Mouse (Mus musculus): Measurements from ENCODE around the gene Apba2. TPM values are rescaled to one million over a fixed set of nuclear protein-coding genes. Genes with fewer than 3 reads are reported as not detected.

Gene Apba2
- polyA plus RNA-seq, 1 experiment = 1.8 TPM

- no peak for TF ChIP-seq POLR2A (IDR thresholded peaks at IDR 0.05; ENCODE audit: borderline replicate concordance, extremely low read depth, low read depth, low read length)
- 0 out of 2 replicates have a peak, but pooled peaks have one; percentile 9 for TF ChIP-seq CTCF (IDR thresholded peaks at IDR 0.05; ENCODE audit: insufficient read depth, low read length)
- H3K4me3 ChIP-seq (replicated peaks; ENCODE audit: extremely low read depth, low read depth, low read length) = no peak overlapping the region
- WGBS = 64% methylated on average over 4 of the region's 4 CpGs
- no peak for DNase-seq
- H3K4me1 ChIP-seq (ENCODE audit: control insufficient read depth, insufficient read depth, low read length) = no peaks in the 10 kb centered on the region
Measured at GRCm38 (mm10) chr7:64610875-64611274, 109.4 kb downstream of the Apba2 start.

DNA sequence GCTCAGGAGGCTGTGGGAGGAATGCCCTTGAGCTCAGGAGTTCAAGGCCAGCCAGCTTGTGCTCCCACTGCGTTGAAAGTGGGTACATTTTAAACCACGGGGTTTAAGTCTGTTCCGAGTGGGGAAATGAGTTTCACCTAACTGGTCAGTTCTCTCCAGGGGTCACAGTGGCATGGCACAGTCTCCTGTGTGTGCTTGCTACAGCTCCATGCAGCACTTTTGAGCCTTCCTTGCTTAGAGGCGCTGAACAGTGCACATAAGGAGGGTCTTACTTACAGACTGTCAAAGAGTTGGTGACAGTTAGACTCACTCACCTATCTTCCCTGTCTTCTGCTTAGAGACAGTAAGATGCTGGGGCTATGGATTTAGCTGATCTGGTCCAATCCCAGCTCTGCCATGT, 117.8 kb downstream of the Apba2 start:
- TF ChIP-seq POLR2A (IDR thresholded peaks at IDR 0.05; ENCODE audit: borderline replicate concordance, extremely low read depth, low read depth, low read length) = no peak
- TF ChIP-seq CTCF (IDR thresholded peaks at IDR 0.05; ENCODE audit: insufficient read depth, low read length) = no peak
- Histone ChIP-seq H3K4me3 (replicated peaks; ENCODE audit: extremely low read depth, low read depth, low read length) (no peak overlapping the region), H3K4me1 (ENCODE audit: control insufficient read depth, insufficient read depth, low read length) (no peaks in the 10 kb centered on the region)
- DNase-seq = no peak
- 90% methylated on average over 4 of the region's 4 CpGs for WGBS

GRCm38 (mm10) chr7:64626494-64626893, 125.0 kb downstream of the Apba2 start:
- Histone ChIP-seq H3K4me3 (replicated peaks; ENCODE audit: extremely low read depth, low read depth, low read length) (no peak overlapping the region), H3K4me1 (ENCODE audit: control insufficient read depth, insufficient read depth, low read length) (no peaks in the 10 kb centered on the region)
- 51% methylated on average over 8 of the region's 8 CpGs for WGBS
- DNase-seq = no peak
- TF ChIP-seq POLR2A (IDR thresholded peaks at IDR 0.05; ENCODE audit: borderline replicate concordance, extremely low read depth, low read depth, low read length) (no peak), CTCF (IDR thresholded peaks at IDR 0.05; ENCODE audit: insufficient read depth, low read length) (no peak)

GRCm38 (mm10) chr7:64627972-64628655, 126.6 kb downstream of the Apba2 start:
- no peaks in the 10 kb centered on the region for H3K4me1 ChIP-seq (ENCODE audit: control insufficient read depth, insufficient read depth, low read length)
- H3K4me3 ChIP-seq (replicated peaks; ENCODE audit: extremely low read depth, low read depth, low read length) = no peak overlapping the region
- no peak for DNase-seq
- TF ChIP-seq CTCF (IDR thresholded peaks at IDR 0.05; ENCODE audit: insufficient read depth, low read length) (no peak), POLR2A (IDR thresholded peaks at IDR 0.05; ENCODE audit: borderline replicate concordance, extremely low read depth, low read depth, low read length) (no peak)
- 70% methylated on average over 8 of the region's 8 CpGs for whole genome bisulfite sequencing

GRCm38 (mm10) chr7:64630697-64631096, 129.2 kb downstream of the Apba2 start:
- 76% methylated on average over 6 of the region's 6 CpGs for WGBS
- no peak overlapping the region for H3K4me3 ChIP-seq (replicated peaks; ENCODE audit: extremely low read depth, low read depth, low read length)
- no peak for DNase-seq
- TF ChIP-seq POLR2A (IDR thresholded peaks at IDR 0.05; ENCODE audit: borderline replicate concordance, extremely low read depth, low read depth, low read length) (no peak), CTCF (IDR thresholded peaks at IDR 0.05; ENCODE audit: insufficient read depth, low read length) (no peak)
- no peaks in the 10 kb centered on the region for H3K4me1 ChIP-seq (ENCODE audit: control insufficient read depth, insufficient read depth, low read length)

DNA sequence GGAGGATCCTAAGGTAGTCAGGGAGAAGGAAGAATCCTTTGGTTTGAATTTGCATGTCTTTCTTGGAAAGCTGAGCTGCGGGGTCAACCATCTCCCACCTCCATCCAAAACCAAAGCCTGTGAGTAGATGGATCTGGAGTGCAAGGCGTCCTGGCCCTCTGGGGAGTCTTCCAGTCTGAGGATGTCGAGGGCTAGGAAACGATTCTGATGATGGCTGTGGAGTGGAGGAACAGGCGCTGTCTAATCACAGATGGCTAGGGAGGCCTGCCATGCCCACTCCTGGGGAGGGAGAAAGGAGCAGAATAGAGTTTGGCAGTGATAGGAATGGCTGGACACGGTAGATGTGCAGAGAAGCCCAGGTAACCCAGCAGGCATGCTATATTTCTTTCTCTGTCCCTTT, 129.6 kb downstream of the Apba2 start:
- WGBS = 77% methylated on average over 6 of the region's 6 CpGs
- DNase-seq = no peak
- no peak for TF ChIP-seq POLR2A (IDR thresholded peaks at IDR 0.05; ENCODE audit: borderline replicate concordance, extremely low read depth, low read depth, low read length)
- TF ChIP-seq CTCF (IDR thresholded peaks at IDR 0.05; ENCODE audit: insufficient read depth, low read length) = no peak
- Histone ChIP-seq H3K4me3 (replicated peaks; ENCODE audit: extremely low read depth, low read depth, low read length) (no peak overlapping the region), H3K4me1 (ENCODE audit: control insufficient read depth, insufficient read depth, low read length) (no peaks in the 10 kb centered on the region)

- H3K4me3 ChIP-seq (replicated peaks; ENCODE audit: extremely low read depth, low read depth, low read length) = no peak overlapping the region
- no peak for DNase-seq
- TF ChIP-seq POLR2A (IDR thresholded peaks at IDR 0.05; ENCODE audit: borderline replicate concordance, extremely low read depth, low read depth, low read length) (no peak), CTCF (IDR thresholded peaks at IDR 0.05; ENCODE audit: insufficient read depth, low read length) (no peak)
- H3K4me1 ChIP-seq (ENCODE audit: control insufficient read depth, insufficient read depth, low read length) = no peaks in the 10 kb centered on the region
- WGBS = 69% methylated on average over 6 of the region's 6 CpGs
Measured at GRCm38 (mm10) chr7:64631781-64632351, 130.4 kb downstream of the Apba2 start.

- Histone ChIP-seq H3K4me3 (replicated peaks; ENCODE audit: extremely low read depth, low read depth, low read length) (no peak overlapping the region), H3K4me1 (ENCODE audit: control insufficient read depth, insufficient read depth, low read length) (no peaks in the 10 kb centered on the region)
- TF ChIP-seq CTCF (IDR thresholded peaks at IDR 0.05; ENCODE audit: insufficient read depth, low read length) (no peak), POLR2A (IDR thresholded peaks at IDR 0.05; ENCODE audit: borderline replicate concordance, extremely low read depth, low read depth, low read length) (no peak)
- DNase-seq = no peak
- 45% methylated on average over 4 of the region's 4 CpGs for WGBS
Measured at GRCm38 (mm10) chr7:64633182-64633581, 131.7 kb downstream of the Apba2 start.

DNA sequence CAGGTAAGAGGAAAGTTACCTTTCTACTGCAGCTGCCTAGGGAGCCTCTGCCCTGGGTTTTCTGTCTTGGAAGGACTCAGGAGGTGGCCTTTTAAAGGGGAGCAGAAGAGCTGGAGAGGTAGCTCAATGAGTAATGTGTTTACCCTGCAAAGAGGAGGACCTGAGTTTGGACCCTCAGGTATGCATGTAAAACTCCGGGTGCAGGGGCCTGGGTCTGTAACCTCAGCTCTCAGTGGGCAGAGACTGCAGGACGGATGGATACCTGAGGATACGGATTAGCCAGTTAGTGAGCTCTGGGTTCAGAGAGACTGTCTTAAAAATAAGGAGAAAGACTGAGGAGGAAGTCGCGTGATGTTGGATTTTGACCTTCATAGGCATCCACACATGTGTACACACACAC, 132.4 kb downstream of the Apba2 start:
- Histone ChIP-seq H3K4me1 (ENCODE audit: control insufficient read depth, insufficient read depth, low read length) (no peaks in the 10 kb centered on the region), H3K4me3 (replicated peaks; ENCODE audit: extremely low read depth, low read depth, low read length) (no peak overlapping the region)
- 69% methylated on average over 5 of the region's 5 CpGs for WGBS
- DNase-seq = no peak
- TF ChIP-seq CTCF (IDR thresholded peaks at IDR 0.05; ENCODE audit: insufficient read depth, low read length) = no peak
- no peak for TF ChIP-seq POLR2A (IDR thresholded peaks at IDR 0.05; ENCODE audit: borderline replicate concordance, extremely low read depth, low read depth, low read length)

DNA sequence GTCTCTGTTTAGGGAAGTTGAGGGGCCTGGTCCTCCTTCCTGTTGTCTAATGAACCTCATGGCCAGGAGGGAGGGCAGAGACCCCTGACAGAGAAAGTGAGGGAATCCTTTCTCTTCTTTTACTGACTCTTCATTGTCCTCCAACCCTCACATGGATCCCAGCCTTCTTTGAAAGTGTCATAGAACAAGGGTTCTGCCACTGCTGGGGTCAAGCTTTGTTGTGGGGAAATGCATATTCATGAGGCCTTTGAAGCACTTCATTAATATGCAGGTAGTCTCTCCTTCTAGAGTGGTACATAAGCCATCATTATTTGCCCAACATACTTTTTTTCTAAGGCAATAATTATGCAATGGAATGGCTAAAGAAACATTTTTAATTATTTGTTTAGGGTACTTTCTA, 133.0 kb downstream of the Apba2 start:
- DNase-seq = no peak
- TF ChIP-seq POLR2A (IDR thresholded peaks at IDR 0.05; ENCODE audit: borderline replicate concordance, extremely low read depth, low read depth, low read length) (no peak), CTCF (IDR thresholded peaks at IDR 0.05; ENCODE audit: insufficient read depth, low read length) (no peak)

More for the DNA sequence above, 133.0 kb downstream of the Apba2 start:
- H3K4me1 ChIP-seq (ENCODE audit: control insufficient read depth, insufficient read depth, low read length) = no peaks in the 10 kb centered on the region
- H3K4me3 ChIP-seq (replicated peaks; ENCODE audit: extremely low read depth, low read depth, low read length) = no peak overlapping the region

All from lung, adult 2 months (tissue).